Mouse (Mus musculus) CH12.LX (cell line): Measurements from ENCODE around the gene A630001G21Rik.

Experiments used
- CHD1 ChIP-seq: IDR thresholded peaks from 2 replicates; pipeline ENCODE4 v1.6.1; 2012; ENCODE audit warnings: low read depth, low read length, improper control_type of control experiment, inconsistent platforms
- CHD2 ChIP-seq: IDR thresholded peaks from 2 replicates; pipeline ENCODE4 v1.6.1; 2011; ENCODE audit warnings: low read length, improper control_type of control experiment
- CTCF ChIP-seq, 2 experiments: IDR thresholded peaks in 1 of 2; conservative IDR thresholded peaks in 1 of 2; 2 replicates each; pipeline ENCODE4 v1.5.1; 2011 to 2012; ENCODE audit warnings: low read depth in 2 of 2, low read length in 2 of 2, improper control_type of control experiment in 1 of 2, inconsistent platforms in 1 of 2, mild to moderate bottlenecking in 1 of 2, moderate library complexity in 1 of 2
- MAFK ChIP-seq: IDR thresholded peaks from 2 replicates; pipeline ENCODE4 v1.6.1; 2011; ENCODE audit warnings: low read length, improper control_type of control experiment; ENCODE audit not compliant: insufficient replicate concordance
- POLR2A ChIP-seq: IDR thresholded peaks from 2 replicates; pipeline ENCODE4 v1.6.1; 2011; ENCODE audit warnings: low read depth, mild to moderate bottlenecking, improper control_type of control experiment, low read length
- RAD21 ChIP-seq: IDR thresholded peaks from 2 replicates; pipeline ENCODE4 v1.6.1; 2011; ENCODE audit warnings: low read depth, mild to moderate bottlenecking, low read length, improper control_type of control experiment, moderate library complexity
- SIN3A ChIP-seq: IDR thresholded peaks from 2 replicates; pipeline ENCODE4 v1.6.1; 2012; ENCODE audit warnings: low read length, improper control_type of control experiment, inconsistent platforms
- TBP ChIP-seq: conservative IDR thresholded peaks from 2 replicates; pipeline ENCODE4 v1.6.1; 2011; ENCODE audit warnings: low read depth, low read length, improper control_type of control experiment
- ZMIZ1 ChIP-seq: IDR thresholded peaks from 2 replicates; pipeline ENCODE4 v1.6.1; 2012; ENCODE audit warnings: low read depth, mild to moderate bottlenecking, inconsistent platforms, low read length, improper control_type of control experiment
- ZNF384 ChIP-seq: IDR thresholded peaks from 2 replicates; pipeline ENCODE4 v1.6.1; 2012; ENCODE audit warnings: low read depth, low read length, improper control_type of control experiment, inconsistent platforms

DNA sequence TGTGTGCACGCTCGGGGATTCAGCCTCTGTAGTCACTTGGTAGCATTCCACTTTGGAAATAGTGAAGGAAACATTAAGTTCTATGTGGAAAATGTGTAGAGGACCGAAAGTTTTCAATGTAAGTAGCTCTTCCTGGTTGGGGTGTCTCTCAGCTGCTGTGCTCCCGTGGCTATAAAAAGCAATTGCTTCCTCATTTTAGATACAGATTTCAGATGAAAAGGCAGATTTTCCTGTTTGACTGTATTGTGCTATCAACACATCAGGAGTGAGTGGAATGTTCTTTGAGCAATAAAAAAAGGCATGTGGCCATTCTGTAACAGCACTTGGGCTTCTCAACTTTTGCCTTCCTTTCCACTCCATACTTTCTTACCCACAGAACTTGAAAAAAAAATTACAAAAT is 30.8 kb upstream of the A630001G21Rik start:
- TF ChIP-seq SIN3A, result no peak
- TF ChIP-seq CHD1, result no peak
- no peak for TF ChIP-seq POLR2A
- no peak for TF ChIP-seq ZNF384
- no peak for TF ChIP-seq TBP
- no peak for TF ChIP-seq CTCF (conservative IDR thresholded peaks at IDR 0.05 in 1 of 2, IDR thresholded peaks at IDR 0.05 in 1 of 2; ENCODE audit: low read depth in 2 of 2, low read length in 2 of 2)
- no peak for TF ChIP-seq RAD21
- TF ChIP-seq ZMIZ1, result no peak
- no peak for TF ChIP-seq CHD2
- TF ChIP-seq MAFK, result no peak
